Mouse (Mus musculus): Measurements from ENCODE around the gene Rbm15. TPM values are rescaled to one million over a fixed set of nuclear protein-coding genes. Genes with fewer than 3 reads are reported as not detected.

Rbm15 gene
- total RNA-seq, 1 experiment = 48.5 TPM

DNA sequence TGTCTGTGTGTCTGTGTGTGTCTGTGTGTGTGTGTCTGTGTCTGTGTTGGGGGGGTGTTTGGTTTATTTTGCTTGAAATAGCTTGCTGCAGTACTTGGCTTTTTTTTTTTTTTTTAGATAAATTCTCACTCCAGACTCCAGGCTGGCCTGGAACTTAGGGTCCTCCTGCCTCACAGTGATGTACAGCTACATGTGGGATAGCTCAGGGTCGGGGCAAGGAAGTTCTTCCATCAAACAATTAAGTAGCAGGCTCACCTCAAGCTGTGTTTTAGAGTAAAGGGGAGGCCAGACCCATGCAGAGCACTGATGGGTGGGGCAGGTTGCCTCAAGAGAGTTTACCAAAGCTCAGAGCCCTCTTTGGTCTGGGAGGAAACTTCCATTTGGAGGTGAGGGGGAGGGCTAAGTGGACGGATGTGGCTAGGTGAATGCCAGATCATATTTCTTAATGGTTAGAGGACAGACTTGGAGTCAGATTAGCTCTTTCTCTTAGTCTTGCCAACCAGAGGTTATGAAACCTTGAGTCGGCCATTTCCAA is 24.3 kb upstream of the Rbm15 start:
- Histone ChIP-seq H3K9me3 (ENCODE audit: control insufficient read depth, insufficient read depth, low read depth, low read length) (no peaks in the 10 kb centered on the region), H3K27ac (ENCODE audit: insufficient read depth, low read depth, low read length, poor library complexity, severe bottlenecking) (no peak overlapping the region), H3K9ac (ENCODE audit: insufficient read depth, low read depth, low read length, poor library complexity, severe bottlenecking) (no peak overlapping the region), H3K4me3 (ENCODE audit: insufficient read depth in 1 of 2, low read depth in 1 of 2, low read length in 2 of 2, poor library complexity in 1 of 2, severe bottlenecking in 1 of 2) (no peak overlapping the region), H3K36me3 (ENCODE audit: control insufficient read depth, insufficient read depth, low read length, poor library complexity, severe bottlenecking) (no peaks in the 10 kb centered on the region), H3K4me1 (ENCODE audit: control insufficient read depth in 2 of 2, insufficient read depth in 2 of 2, low read length in 2 of 2, poor library complexity in 1 of 2) (peaks cover 6 to 17% of the 10 kb centered on the region in 2 experiments)
- TF ChIP-seq CHD2 (IDR thresholded peaks at IDR 0.05; ENCODE audit: low read depth, low read length) = no peak
- no peak for TF ChIP-seq ZNF384 (IDR thresholded peaks at IDR 0.05; ENCODE audit: low read depth, low read length)
- TF ChIP-seq ZC3H11A (IDR thresholded peaks at IDR 0.05; ENCODE audit: borderline replicate concordance, low read depth, low read length) = no peak
- no peak for TF ChIP-seq MAFK (IDR thresholded peaks at IDR 0.05; ENCODE audit: insufficient read depth, low read depth, low read length)
- DNase-seq (ENCODE audit: low read depth, low spot score) = no peak
- in situ Hi-C loops (cut with MboI; ENCODE audit: low sequenced_read_pairs in 2 of 2, unreplicated experiment in 2 of 2) = loop anchor here (5.0 to 10.0 kb wide), 2 partner anchors 97 to 105 kb away; partner anchors contain the start of gene Kcnc4 (in 1 of the 2)

DNA sequence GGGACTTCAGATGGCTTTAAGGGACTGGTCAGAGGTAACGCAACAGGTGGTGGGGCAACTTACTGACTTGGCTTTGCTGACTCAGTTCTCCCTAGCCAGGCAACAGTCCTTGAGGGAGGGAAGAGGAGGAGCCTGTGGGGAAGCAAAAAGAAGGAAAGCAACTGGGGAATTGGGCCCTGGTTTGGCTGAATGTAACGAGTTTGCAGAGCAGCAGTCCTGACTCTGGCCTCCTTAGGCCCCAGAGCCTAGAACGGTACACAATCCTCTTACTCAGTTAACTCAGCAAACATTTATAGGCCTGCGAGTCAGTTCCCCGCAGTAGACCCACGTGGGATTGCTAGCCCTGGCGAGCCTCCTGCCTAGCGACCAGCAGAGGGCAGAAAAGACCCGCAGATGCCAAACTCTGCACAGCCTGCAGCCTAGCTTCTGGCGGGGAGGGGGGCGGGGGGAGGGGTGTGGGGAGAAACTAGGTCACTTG is 23.5 kb upstream of the Rbm15 start:
- Histone ChIP-seq H3K9me3 (ENCODE audit: control insufficient read depth, insufficient read depth, low read depth, low read length) (no peaks in the 10 kb centered on the region), H3K27ac (ENCODE audit: insufficient read depth, low read depth, low read length, poor library complexity, severe bottlenecking) (peak overlapping the region; percentile 59), H3K4me1 (ENCODE audit: control insufficient read depth in 2 of 2, insufficient read depth in 2 of 2, low read length in 2 of 2, poor library complexity in 1 of 2) (peaks cover 6 to 17% of the 10 kb centered on the region in 2 experiments), H3K4me3 (ENCODE audit: insufficient read depth in 1 of 2, low read depth in 1 of 2, low read length in 2 of 2, poor library complexity in 1 of 2, severe bottlenecking in 1 of 2) (peak overlapping the region in 1 of 2 experiments; percentile 20; a peak in 1 of 4 replicates), H3K36me3 (ENCODE audit: control insufficient read depth, insufficient read depth, low read length, poor library complexity, severe bottlenecking) (no peaks in the 10 kb centered on the region), H3K9ac (ENCODE audit: insufficient read depth, low read depth, low read length, poor library complexity, severe bottlenecking) (peak overlapping the region; percentile 75; the same call in 1 of the 2 replicates)
- peak; percentile 63 for DNase-seq (ENCODE audit: low read depth, low spot score)
- TF ChIP-seq MAFK (IDR thresholded peaks at IDR 0.05; ENCODE audit: insufficient read depth, low read depth, low read length) (peak; percentile 48), ZC3H11A (IDR thresholded peaks at IDR 0.05; ENCODE audit: borderline replicate concordance, low read depth, low read length) (peak; percentile 63; the same call in 1 of the 2 replicates), CHD2 (IDR thresholded peaks at IDR 0.05; ENCODE audit: low read depth, low read length) (no peak), ZNF384 (IDR thresholded peaks at IDR 0.05; ENCODE audit: low read depth, low read length) (no peak)
- in situ Hi-C loops (cut with MboI; ENCODE audit: low sequenced_read_pairs in 2 of 2, unreplicated experiment in 2 of 2) = loop anchor here (5.0 to 10.0 kb wide), 2 partner anchors 98 to 105 kb away; partner anchors contain the start of gene Kcnc4 (in 1 of the 2)

DNA sequence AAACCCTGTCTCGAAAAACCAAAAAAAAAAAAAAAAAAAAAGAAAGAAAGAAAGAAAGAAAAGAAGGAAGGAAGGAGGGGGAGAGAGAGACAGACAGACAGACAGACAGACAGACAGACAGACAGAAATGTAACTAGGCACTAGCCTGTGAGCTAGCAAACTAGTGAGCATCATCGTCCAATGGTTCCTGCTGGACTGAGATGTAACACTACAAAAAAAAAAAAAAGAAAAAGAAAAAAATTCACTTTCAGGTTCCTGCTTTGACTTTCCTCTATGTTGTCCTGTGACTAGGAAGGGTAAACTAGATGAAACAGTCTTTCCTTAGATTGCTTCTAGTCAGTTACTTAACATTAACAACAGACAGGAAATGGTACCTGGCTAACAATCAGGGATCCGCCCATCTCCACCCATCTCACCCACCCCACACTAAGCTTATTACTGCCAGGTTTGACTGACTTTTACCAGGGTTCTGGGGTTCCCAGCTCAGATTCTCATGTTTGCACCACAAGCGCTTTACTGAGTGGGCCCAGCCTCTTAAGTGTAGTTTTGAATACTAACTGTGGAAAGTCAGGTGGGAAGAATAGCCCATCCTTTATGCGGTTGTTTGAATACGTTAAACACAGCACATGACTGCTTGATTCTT is 22.3 kb upstream of the Rbm15 start:
- Histone ChIP-seq H3K27ac (ENCODE audit: insufficient read depth, low read depth, low read length, poor library complexity, severe bottlenecking) (no peak overlapping the region; the same call in 1 of the 2 replicates), H3K9ac (ENCODE audit: insufficient read depth, low read depth, low read length, poor library complexity, severe bottlenecking) (no peak overlapping the region), H3K4me3 (ENCODE audit: insufficient read depth in 1 of 2, low read depth in 1 of 2, low read length in 2 of 2, poor library complexity in 1 of 2, severe bottlenecking in 1 of 2) (no peak overlapping the region), H3K36me3 (ENCODE audit: control insufficient read depth, insufficient read depth, low read length, poor library complexity, severe bottlenecking) (no peaks in the 10 kb centered on the region), H3K4me1 (ENCODE audit: control insufficient read depth in 2 of 2, insufficient read depth in 2 of 2, low read length in 2 of 2, poor library complexity in 1 of 2) (peaks cover 6 to 17% of the 10 kb centered on the region in 2 experiments), H3K9me3 (ENCODE audit: control insufficient read depth, insufficient read depth, low read depth, low read length) (no peaks in the 10 kb centered on the region)
- TF ChIP-seq HCFC1 (IDR thresholded peaks at IDR 0.05; ENCODE audit: borderline replicate concordance, insufficient read depth, low read length) (no peak), ZNF384 (IDR thresholded peaks at IDR 0.05; ENCODE audit: low read depth, low read length) (0 out of 2 replicates have a peak, but pooled peaks have one; percentile 36), CHD2 (IDR thresholded peaks at IDR 0.05; ENCODE audit: low read depth, low read length) (no peak), MAFK (IDR thresholded peaks at IDR 0.05; ENCODE audit: insufficient read depth, low read depth, low read length) (no peak)
- in situ Hi-C loops (cut with MboI; ENCODE audit: low sequenced_read_pairs in 2 of 2, unreplicated experiment in 2 of 2) = loop anchor here (5.0 to 10.0 kb wide), 2 partner anchors 99 to 107 kb away; partner anchors contain the start of gene Kcnc4 (in 1 of the 2)
- no peak for DNase-seq (ENCODE audit: low read depth, low spot score)

- Histone ChIP-seq H3K4me3 (ENCODE audit: insufficient read depth in 1 of 2, low read depth in 1 of 2, low read length in 2 of 2, poor library complexity in 1 of 2, severe bottlenecking in 1 of 2) (no peak overlapping the region), H3K4me1 (ENCODE audit: control insufficient read depth in 2 of 2, insufficient read depth in 2 of 2, low read length in 2 of 2, poor library complexity in 1 of 2) (peaks cover 5 to 7% of the 10 kb centered on the region in 2 experiments), H3K9ac (ENCODE audit: insufficient read depth, low read depth, low read length, poor library complexity, severe bottlenecking) (no peak overlapping the region), H3K9me3 (ENCODE audit: control insufficient read depth, insufficient read depth, low read depth, low read length) (no peaks in the 10 kb centered on the region), H3K27ac (ENCODE audit: insufficient read depth, low read depth, low read length, poor library complexity, severe bottlenecking) (no peak overlapping the region), H3K36me3 (ENCODE audit: control insufficient read depth, insufficient read depth, low read length, poor library complexity, severe bottlenecking) (no peaks in the 10 kb centered on the region)
- no peak for TF ChIP-seq CHD2 (IDR thresholded peaks at IDR 0.05; ENCODE audit: low read depth, low read length)
- TF ChIP-seq MAFK (IDR thresholded peaks at IDR 0.05; ENCODE audit: insufficient read depth, low read depth, low read length) = no peak
- no peak for TF ChIP-seq HCFC1 (IDR thresholded peaks at IDR 0.05; ENCODE audit: borderline replicate concordance, insufficient read depth, low read length)
- no peak for TF ChIP-seq ZC3H11A (IDR thresholded peaks at IDR 0.05; ENCODE audit: borderline replicate concordance, low read depth, low read length)
- TF ChIP-seq ZNF384 (IDR thresholded peaks at IDR 0.05; ENCODE audit: low read depth, low read length) = no peak
- no peak for DNase-seq (ENCODE audit: low read depth, low spot score)
- in situ Hi-C loops (cut with MboI; ENCODE audit: low sequenced_read_pairs in 2 of 2, unreplicated experiment in 2 of 2) = loop anchor here in 1 of 2 experiments (10.0 kb wide), 1 partner anchor 103 kb away; the partner anchor contains the start of gene Kcnc4
Measured at GRCm38 (mm10) chr3:107351706-107352105, 18.2 kb upstream of the Rbm15 start.
